Mouse (Mus musculus) bone marrow, adult 2 months (tissue): ENCODE data around the gene Psd.

Source experiments
- CTCF ChIP-seq: fragments of 200-500 bp; IDR thresholded peaks from 2 replicates; pipeline ENCODE4 v1.5.1; 2011; ENCODE audit warnings: low read length, control low read depth; ENCODE audit not compliant: control insufficient read depth, insufficient read depth
- POLR2A ChIP-seq: fragments of 200-500 bp; IDR thresholded peaks from 2 replicates; pipeline ENCODE4 v1.6.1; 2011; ENCODE audit warnings: low read depth, mild to moderate bottlenecking, control low read depth, low read length, borderline replicate concordance; ENCODE audit not compliant: control insufficient read depth

- no peak for TF ChIP-seq CTCF
- no peak for TF ChIP-seq POLR2A
Observed at GRCm38 (mm10) chr19:46375891-46376290, 48.9 kb upstream of the Psd start.
